8 mouse cellular contexts compared by ENCODE assay signal in genomic region chr6:113495071-113495675, GRCm38 (mm10). TPM values are rescaled to one million over a fixed set of nuclear protein-coding genes. Genes with fewer than 3 reads are reported as not detected.
DNase-seq lines count a peak whose midpoint lies in the region; ATAC-seq lines count a peak whose summit lies in the region.

No protein-coding gene starts in this region.

- 22% methylated on average over 28 of the region's 28 CpGs for WGBS in heart, embryonic 13.5 days
- 57% methylated on average over 28 of the region's 28 CpGs for WGBS in forebrain, embryonic 12.5 days
- WGBS in liver, embryonic 13.5 days (ENCODE audit: insufficient replicate concordance) = 33% methylated on average over 28 of the region's 28 CpGs

- peak overlapping the region; percentile 56 for H3K4me3 ChIP-seq in heart, embryonic 13.5 days
- H3K4me3 ChIP-seq in forebrain, embryonic 12.5 days (replicated peaks) = peak overlapping the region; percentile 44
- H3K4me3 ChIP-seq in liver, embryonic 13.5 days (replicated peaks) = peak overlapping the region; percentile 51

- DNase-seq in heart, postnatal 14 days = no peak
- DNase-seq in 3134 (ENCODE audit: extremely low read depth, insufficient read length, low spot score) = peak; percentile 41
- no peak for DNase-seq in liver, embryonic 13.5 days
- DNase-seq in yolk sac, embryonic 10.5 days (ENCODE audit: low spot score) = no peak
- no peak for DNase-seq in left cerebral cortex, postnatal 14 days (ENCODE audit: low spot score in 2 of 2)
- no peak for DNase-seq in left cerebral cortex, adult 11 months (ENCODE audit: low spot score)

- H3K9ac ChIP-seq in heart, embryonic 13.5 days = peak overlapping the region; percentile 78
- no peak overlapping the region for H3K9ac ChIP-seq in forebrain, embryonic 12.5 days
- H3K9ac ChIP-seq in liver, embryonic 13.5 days = peak overlapping the region; percentile 54; the same call in 1 of the 2 replicates

- H3K27me3 ChIP-seq in heart, embryonic 13.5 days (replicated peaks) = peaks cover 55% of the 10 kb centered on the region
- peaks cover 18% of the 10 kb centered on the region for H3K27me3 ChIP-seq in forebrain, embryonic 12.5 days
- H3K27me3 ChIP-seq in liver, embryonic 13.5 days = peaks cover 54% of the 10 kb centered on the region

- no peak overlapping the region for H3K27ac ChIP-seq in heart, embryonic 13.5 days (replicated peaks)
- no peak overlapping the region for H3K27ac ChIP-seq in forebrain, embryonic 12.5 days
- H3K27ac ChIP-seq in liver, embryonic 13.5 days = no peak overlapping the region

- H3K9me3 ChIP-seq in heart, embryonic 13.5 days = no peaks in the 10 kb centered on the region
- no peaks in the 10 kb centered on the region for H3K9me3 ChIP-seq in forebrain, embryonic 12.5 days
- H3K9me3 ChIP-seq in liver, embryonic 13.5 days (replicated peaks) = no peaks in the 10 kb centered on the region

- H3K4me2 ChIP-seq in heart, embryonic 13.5 days = peak overlapping the region; percentile 79
- peak overlapping the region; percentile 58 for H3K4me2 ChIP-seq in forebrain, embryonic 12.5 days
- H3K4me2 ChIP-seq in liver, embryonic 13.5 days = peak overlapping the region; percentile 72

- H3K36me3 ChIP-seq in heart, embryonic 13.5 days = peaks cover 30% of the 10 kb centered on the region
- peaks cover 28% of the 10 kb centered on the region for H3K36me3 ChIP-seq in forebrain, embryonic 12.5 days (replicated peaks)
- H3K36me3 ChIP-seq in liver, embryonic 13.5 days = peaks cover 5% of the 10 kb centered on the region; the same call in 1 of the 2 replicates

- intact Hi-C loops in heart, postnatal 14 days (cut with DNase I) = no loop called here
- intact Hi-C loops in left cerebral cortex, postnatal 14 days (cut with DNase I) = no loop called here

- peaks cover 18% of the 10 kb centered on the region for H3K4me1 ChIP-seq in heart, embryonic 13.5 days
- H3K4me1 ChIP-seq in forebrain, embryonic 12.5 days = peaks cover 13% of the 10 kb centered on the region
- H3K4me1 ChIP-seq in liver, embryonic 13.5 days (replicated peaks) = peaks cover 14% of the 10 kb centered on the region

- no peak for ATAC-seq in heart, embryonic 13.5 days (ENCODE audit: extremely low read depth, insufficient number of reproducible peaks, low FRiP score, low TSS enrichment)
- peak; percentile 12; the same call in 1 of the 2 replicates for ATAC-seq in forebrain, embryonic 12.5 days (ENCODE audit: low FRiP score)
- ATAC-seq in liver, embryonic 13.5 days (ENCODE audit: low read depth) = no peak

RNA-seq across cellular contexts. Expression of gene Prrt3, which starts 6.6 kb away (rescaled TPM):
- 0.20 and 0.36 TPM in 2 replicates for polyA plus RNA-seq in heart, embryonic 13.5 days (2015; fragmentation: Nextera tagmentation; extraction: Ambion mirVana)
- not detected for total RNA-seq in heart, postnatal 14 days (2021)
- polyA plus RNA-seq in forebrain, embryonic 12.5 days (2016; fragmentation: Nextera tagmentation; extraction: Ambion mirVana) = 2.3 and 2.4 TPM in 2 replicates
- polyA plus RNA-seq in liver, embryonic 13.5 days (2015; fragmentation: Nextera tagmentation; extraction: Ambion mirVana) = 0.07 TPM in 2 replicates
- total RNA-seq in left cerebral cortex, postnatal 14 days (2021) = 10 to 100 TPM; 48.0 to 48.6 TPM

RNA-seq across cellular contexts. Expression of gene Creld1, which starts 12.1 kb away (rescaled TPM):
- polyA plus RNA-seq in heart, embryonic 13.5 days (2015; fragmentation: Nextera tagmentation; extraction: Ambion mirVana) = 37.6 and 46.9 TPM in 2 replicates
- 10 to 100 TPM; 42.1 to 45.2 TPM for total RNA-seq in heart, postnatal 14 days (2021)
- 39.6 and 43.1 TPM in 2 replicates for polyA plus RNA-seq in forebrain, embryonic 12.5 days (2016; fragmentation: Nextera tagmentation; extraction: Ambion mirVana)
- polyA plus RNA-seq in liver, embryonic 13.5 days (2015; fragmentation: Nextera tagmentation; extraction: Ambion mirVana) = 7.4 and 8.0 TPM in 2 replicates
- 100 to 1,000 TPM; 107 to 111 TPM for total RNA-seq in left cerebral cortex, postnatal 14 days (2021)

RNA-seq across cellular contexts. Expression of gene Il17rc, which starts 23.9 kb away (rescaled TPM):
- polyA plus RNA-seq in heart, embryonic 13.5 days (2015; fragmentation: Nextera tagmentation; extraction: Ambion mirVana) = 4.4 and 6.7 TPM in 2 replicates
- total RNA-seq in heart, postnatal 14 days (2021) = 1 to 10 TPM; 8.7 to 8.9 TPM
- polyA plus RNA-seq in forebrain, embryonic 12.5 days (2016; fragmentation: Nextera tagmentation; extraction: Ambion mirVana) = 1.6 and 2.2 TPM in 2 replicates
- polyA plus RNA-seq in liver, embryonic 13.5 days (2015; fragmentation: Nextera tagmentation; extraction: Ambion mirVana) = 5.3 and 6.2 TPM in 2 replicates
- total RNA-seq in left cerebral cortex, postnatal 14 days (2021) = 1 to 10 TPM; 3.9 to 5.4 TPM

RNA-seq across cellular contexts. Expression of gene Emc3, which starts 36.3 kb away (rescaled TPM):
- 76.5 and 86.7 TPM in 2 replicates for polyA plus RNA-seq in heart, embryonic 13.5 days (2015; fragmentation: Nextera tagmentation; extraction: Ambion mirVana)
- total RNA-seq in heart, postnatal 14 days (2021) = 10 to 100 TPM; 56.0 to 61.9 TPM
- polyA plus RNA-seq in forebrain, embryonic 12.5 days (2016; fragmentation: Nextera tagmentation; extraction: Ambion mirVana) = 77.4 and 78.5 TPM in 2 replicates
- polyA plus RNA-seq in liver, embryonic 13.5 days (2015; fragmentation: Nextera tagmentation; extraction: Ambion mirVana) = 47.5 and 54.9 TPM in 2 replicates
- total RNA-seq in left cerebral cortex, postnatal 14 days (2021) = 10 to 100 TPM; 85.3 to 86.4 TPM

RNA-seq across cellular contexts. Expression of gene Fancd2, which starts 36.3 kb away (rescaled TPM):
- 7.7 and 8.0 TPM in 2 replicates for polyA plus RNA-seq in heart, embryonic 13.5 days (2015; fragmentation: Nextera tagmentation; extraction: Ambion mirVana)
- 1 to 10 TPM; 1.2 TPM for total RNA-seq in heart, postnatal 14 days (2021)
- polyA plus RNA-seq in forebrain, embryonic 12.5 days (2016; fragmentation: Nextera tagmentation; extraction: Ambion mirVana) = 15.9 and 18.8 TPM in 2 replicates
- polyA plus RNA-seq in liver, embryonic 13.5 days (2015; fragmentation: Nextera tagmentation; extraction: Ambion mirVana) = 9.7 and 11.0 TPM in 2 replicates
- 1 to 10 TPM; 2.2 to 3.2 TPM for total RNA-seq in left cerebral cortex, postnatal 14 days (2021)
